Mouse (Mus musculus) stomach, embryonic 14.5 days (tissue): ENCODE results near the gene Hnf1b. TPM values are rescaled to one million over a fixed set of nuclear protein-coding genes. Genes with fewer than 3 reads are reported as not detected.

Experiments
- ATAC-seq: fragments of 200-750 bp; cut with Nextera tagmentation; 2 replicates; pipeline ENCODE4 v1.8.0; 2017; ENCODE audit warnings: low read depth, moderate TSS enrichment; ENCODE audit not compliant: insufficient number of reproducible peaks, insufficient read depth, low FRiP score
- H3K27ac ChIP-seq: fragments of 300-500 bp; sonication (generic); 2 replicates; pipeline ENCODE4 v1.5.1; 2014; ENCODE audit warnings: mild to moderate bottlenecking, low read length, moderate library complexity, mixed read lengths
- H3K27me3 ChIP-seq: fragments of 300-500 bp; sonication (generic); 2 replicates; pipeline ENCODE4 v1.6.1; 2014; ENCODE audit warnings: low read length, control low read depth, mixed read lengths; ENCODE audit not compliant: control insufficient read depth, insufficient read depth
- H3K36me3 ChIP-seq: fragments of 300-500 bp; sonication (generic); 2 replicates; pipeline ENCODE4 v1.6.1; 2014; ENCODE audit warnings: mild to moderate bottlenecking, control low read depth, low read length, moderate library complexity, mixed read lengths; ENCODE audit not compliant: control insufficient read depth, insufficient read depth
- H3K4me1 ChIP-seq: fragments of 300-500 bp; sonication (generic); 2 replicates; pipeline ENCODE4 v1.6.1; 2014; ENCODE audit warnings: low read length, control low read depth, mixed read lengths; ENCODE audit not compliant: control insufficient read depth, insufficient read depth
- H3K4me2 ChIP-seq: fragments of 300-500 bp; sonication (generic); replicated peaks from 2 replicates; pipeline ENCODE4 v1.6.1; 2014; ENCODE audit warnings: low read depth, low read length, control low read depth
- H3K4me3 ChIP-seq: fragments of 300-500 bp; sonication (generic); 2 replicates; pipeline ENCODE4 v1.5.1; 2014; ENCODE audit warnings: low read depth, low read length, control low read depth
- H3K9ac ChIP-seq: fragments of 300-500 bp; sonication (generic); replicated peaks from 2 replicates; pipeline ENCODE4 v1.6.1; 2014; ENCODE audit warnings: low read depth, mild to moderate bottlenecking, control low read depth, low read length, moderate library complexity, mixed read lengths
- H3K9me3 ChIP-seq: fragments of 300-500 bp; sonication (generic); 2 replicates; pipeline ENCODE4 v1.6.1; 2016; ENCODE audit warnings: low read depth, low read length, control low read depth; ENCODE audit not compliant: control insufficient read depth
- WGBS: fragments of 180-500 bp; shearing (Covaris S2); extraction: QIAGEN DNeasy Blood & Tissue Kit; methylation state at CpG from one replicate; pipeline ENCODE4 v1.1.7; 2014; 5-methylcytosine and 5-hydroxymethylcytosine counted together
- polyA plus RNA-seq: library from polyadenylated mRNA; unstranded; fragments of >200 nt; fragmentation: Nextera tagmentation; extraction: Ambion mirVana; gene quantifications from 2 replicates; pipeline ENCODE4 v1.2.1, GENCODE M21; 2014

The Hnf1b gene
- polyA plus RNA-seq, 1 experiment from 2014 or later, result 8.2 TPM

DNA sequence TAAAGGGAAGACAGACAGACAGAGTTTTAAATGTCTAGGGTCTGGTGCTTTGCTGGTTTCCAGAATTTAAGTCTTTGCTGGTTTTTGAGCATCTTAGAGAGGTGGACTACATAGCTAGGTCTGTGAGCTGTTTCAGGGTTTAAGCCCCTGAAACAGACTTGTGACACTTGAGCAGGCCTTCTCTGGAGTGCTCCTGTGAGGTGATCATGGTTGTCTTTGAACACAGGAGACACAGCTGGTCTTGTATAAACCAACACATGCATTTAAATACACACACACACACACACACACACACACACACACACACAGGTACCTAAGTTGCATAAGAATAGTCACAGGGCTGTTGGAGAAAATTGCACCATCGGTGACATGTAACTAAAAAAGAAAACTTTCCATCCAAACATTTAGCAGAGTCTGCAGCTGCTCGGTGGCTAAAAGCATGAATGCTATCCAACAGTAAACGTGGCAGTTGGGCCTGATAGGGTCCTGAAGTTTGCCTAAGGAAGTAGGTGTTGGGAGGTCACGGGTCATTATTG is 28.6 kb downstream of the Hnf1b start:
- Histone ChIP-seq H3K4me3 (no peak overlapping the region), H3K36me3 (no peaks in the 10 kb centered on the region), H3K4me2 (no peak overlapping the region), H3K4me1 (peaks cover 10% of the 10 kb centered on the region; the same call in 1 of the 2 replicates), H3K9me3 (no peaks in the 10 kb centered on the region), H3K27me3 (no peaks in the 10 kb centered on the region), H3K27ac (no peak overlapping the region), H3K9ac (no peak overlapping the region)
- 48% methylated on average over 4 of the region's 4 CpGs for WGBS
- ATAC-seq, result no peak

DNA sequence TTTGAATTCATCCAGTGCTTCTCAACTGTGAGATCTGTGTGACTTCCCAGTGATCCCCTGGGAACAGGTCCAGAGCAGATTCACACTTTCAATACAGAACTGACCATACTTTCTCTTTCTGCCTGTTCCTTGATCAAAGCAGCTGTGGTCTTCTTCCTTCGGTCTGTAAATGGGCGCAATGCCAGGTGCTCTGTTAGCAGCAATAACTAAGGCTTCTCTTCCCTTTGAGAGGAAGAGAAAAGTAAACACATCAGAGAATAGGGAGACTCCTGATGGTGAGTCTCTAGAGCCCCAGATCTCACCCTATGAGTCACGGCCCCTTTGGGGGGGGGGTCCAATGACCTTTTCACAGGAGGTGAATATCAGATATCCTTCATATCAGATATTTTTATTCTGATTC is 29.3 kb downstream of the Hnf1b start:
- Histone ChIP-seq H3K4me2 (no peak overlapping the region), H3K27me3 (no peaks in the 10 kb centered on the region), H3K4me3 (no peak overlapping the region), H3K9me3 (no peaks in the 10 kb centered on the region), H3K27ac (no peak overlapping the region), H3K9ac (no peak overlapping the region), H3K4me1 (peaks cover 13% of the 10 kb centered on the region; the same call in 1 of the 2 replicates), H3K36me3 (no peaks in the 10 kb centered on the region)
- WGBS, result 35% methylated on average over 3 of the region's 3 CpGs
- ATAC-seq, result no peak

DNA sequence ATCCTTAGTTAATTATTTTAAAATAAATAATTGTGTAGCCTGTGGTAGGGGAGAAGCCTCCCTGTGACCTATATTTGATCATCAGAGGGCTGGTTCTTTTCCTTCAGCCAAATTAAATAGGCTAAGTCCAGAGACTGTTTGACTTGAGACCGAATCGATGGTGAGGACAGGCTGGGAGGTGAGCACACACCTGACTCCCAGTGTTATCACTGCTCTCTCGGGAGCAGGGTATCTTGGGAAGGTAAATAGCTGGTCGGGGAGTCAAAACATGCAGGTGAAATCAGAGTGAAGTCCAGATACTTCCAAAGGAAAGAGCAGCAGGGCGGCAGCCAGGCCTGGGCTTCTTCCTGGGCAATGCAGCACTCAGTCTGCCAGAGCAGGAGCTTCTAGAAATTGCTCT is 31.6 kb downstream of the Hnf1b start:
- no peak overlapping the region for H3K9ac ChIP-seq
- no peaks in the 10 kb centered on the region for H3K36me3 ChIP-seq
- no peaks in the 10 kb centered on the region for H3K27me3 ChIP-seq
- H3K27ac ChIP-seq, result peak overlapping the region; percentile 21; the same call in 1 of the 2 replicates
- no peak; the same call in 1 of the 2 replicates for ATAC-seq
- H3K4me1 ChIP-seq, result peaks cover 13% of the 10 kb centered on the region; the same call in 1 of the 2 replicates
- 59% methylated on average over 5 of the region's 5 CpGs for WGBS
- H3K9me3 ChIP-seq, result no peaks in the 10 kb centered on the region
- H3K4me3 ChIP-seq, result no peak overlapping the region
- no peak overlapping the region for H3K4me2 ChIP-seq

DNA sequence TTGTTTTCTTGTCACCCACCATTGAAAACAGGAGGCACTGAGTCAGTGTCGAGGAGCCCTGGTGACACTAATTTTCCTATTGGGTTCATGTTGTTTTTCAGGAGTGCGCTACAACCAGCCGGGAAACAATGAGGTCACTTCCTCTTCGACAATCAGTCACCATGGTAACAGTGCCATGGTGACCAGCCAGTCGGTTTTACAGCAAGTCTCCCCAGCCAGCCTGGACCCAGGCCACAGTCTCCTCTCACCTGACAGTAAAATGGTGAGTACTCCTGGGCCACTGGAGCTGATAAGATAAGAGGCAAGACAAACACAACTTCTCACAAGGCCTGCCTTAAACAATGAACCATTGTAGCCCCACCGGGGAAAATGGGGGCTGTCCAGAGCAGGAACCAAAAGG is 32.7 kb downstream of the Hnf1b start:
- H3K36me3 ChIP-seq, result no peaks in the 10 kb centered on the region
- 40% methylated on average over 6 of the region's 6 CpGs for WGBS
- H3K9me3 ChIP-seq, result no peaks in the 10 kb centered on the region
- no peak overlapping the region; the same call in 1 of the 2 replicates for H3K27ac ChIP-seq
- H3K27me3 ChIP-seq, result no peaks in the 10 kb centered on the region
- no peak overlapping the region for H3K9ac ChIP-seq
- no peak overlapping the region for H3K4me3 ChIP-seq
- no peak overlapping the region for H3K4me2 ChIP-seq
- peaks cover 9% of the 10 kb centered on the region; the same call in 1 of the 2 replicates for H3K4me1 ChIP-seq
- ATAC-seq, result peak; percentile 83

DNA sequence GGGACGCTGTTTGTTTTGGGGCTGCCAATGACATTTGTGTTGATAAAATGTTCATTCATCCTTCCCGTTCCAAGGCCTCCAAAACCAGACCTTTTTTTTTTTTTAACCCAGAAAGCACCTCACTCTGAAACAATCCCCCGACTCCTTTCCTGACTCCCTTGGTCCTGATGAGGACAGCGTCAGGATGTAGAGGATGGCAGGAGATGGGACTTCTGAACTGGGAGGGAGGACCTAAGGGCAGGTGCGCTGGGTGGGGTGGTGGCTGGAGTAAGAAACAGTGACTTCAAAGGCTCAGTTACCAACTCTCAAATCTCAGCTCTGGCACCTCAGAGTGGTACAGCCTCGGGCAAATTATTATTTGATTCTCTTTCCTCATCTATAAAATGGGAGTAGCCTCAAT is 33.2 kb downstream of the Hnf1b start:
- WGBS, result 38% methylated on average over 6 of the region's 6 CpGs
- 0 out of 2 replicates have a peak overlapping the region, but pooled peaks have one; percentile 21 for H3K27ac ChIP-seq
- H3K4me2 ChIP-seq, result no peak overlapping the region
- no peaks in the 10 kb centered on the region for H3K27me3 ChIP-seq
- no peaks in the 10 kb centered on the region for H3K36me3 ChIP-seq
- ATAC-seq, result no peak
- peaks cover 3% of the 10 kb centered on the region; the same call in 1 of the 2 replicates for H3K4me1 ChIP-seq
- no peak overlapping the region for H3K4me3 ChIP-seq
- no peaks in the 10 kb centered on the region for H3K9me3 ChIP-seq
- no peak overlapping the region for H3K9ac ChIP-seq

DNA sequence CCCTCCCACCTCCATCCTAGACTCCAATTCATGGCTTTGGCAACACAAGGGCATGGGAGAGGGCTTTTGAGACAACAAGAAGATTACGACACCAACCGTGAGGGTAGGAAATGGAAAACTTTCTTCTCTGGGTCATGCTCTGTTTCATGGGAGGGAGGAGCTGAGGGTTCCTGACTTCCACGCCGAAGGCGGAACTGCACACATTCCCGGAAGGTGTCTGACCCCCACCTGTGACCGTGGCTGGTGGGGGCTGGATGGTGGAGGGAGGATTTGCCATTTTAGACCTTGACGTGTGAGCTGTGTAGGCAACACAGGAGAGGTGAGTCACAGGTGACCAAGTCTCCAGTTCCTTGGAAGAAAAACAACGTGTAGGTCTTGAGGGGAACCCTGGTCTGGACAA is 33.9 kb downstream of the Hnf1b start:
- no peak overlapping the region for H3K4me3 ChIP-seq
- H3K9ac ChIP-seq, result no peak overlapping the region
- H3K4me1 ChIP-seq, result 0 out of 2 replicates have a peak, but pooled peaks cover 3% of the 10 kb centered on the region
- no peaks in the 10 kb centered on the region for H3K36me3 ChIP-seq
- no peak for ATAC-seq
- no peak overlapping the region for H3K27ac ChIP-seq
- no peaks in the 10 kb centered on the region for H3K9me3 ChIP-seq
- no peaks in the 10 kb centered on the region for H3K27me3 ChIP-seq
- no peak overlapping the region for H3K4me2 ChIP-seq
- 76% methylated on average over 9 of the region's 9 CpGs for WGBS

DNA sequence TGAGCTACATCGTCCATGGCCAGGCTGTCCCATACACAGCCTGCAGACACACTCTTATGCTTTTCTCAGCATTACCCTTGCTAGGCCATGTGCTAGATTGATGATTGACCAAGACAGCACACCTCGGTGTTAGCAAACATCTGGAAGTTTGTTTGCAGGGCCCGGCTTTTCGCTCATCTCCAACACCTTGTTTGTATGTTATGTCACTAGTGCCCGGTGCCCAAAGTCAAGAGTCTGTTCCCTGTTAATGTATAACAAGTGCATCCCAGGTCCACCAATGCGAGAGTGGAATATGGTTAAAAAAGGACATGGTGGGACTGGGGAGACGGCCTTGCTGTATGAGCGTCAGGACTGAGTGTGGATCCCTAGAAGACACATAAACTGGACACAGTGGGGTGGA is 35.3 kb downstream of the Hnf1b start:
- Histone ChIP-seq H3K9ac (no peak overlapping the region), H3K4me2 (no peak overlapping the region), H3K4me3 (no peak overlapping the region), H3K27ac (no peak overlapping the region), H3K36me3 (no peaks in the 10 kb centered on the region), H3K9me3 (no peaks in the 10 kb centered on the region), H3K4me1 (0 out of 2 replicates have a peak, but pooled peaks cover 3% of the 10 kb centered on the region), H3K27me3 (no peaks in the 10 kb centered on the region)
- ATAC-seq, result no peak
- WGBS, result 72% methylated on average over 8 of the region's 8 CpGs

DNA sequence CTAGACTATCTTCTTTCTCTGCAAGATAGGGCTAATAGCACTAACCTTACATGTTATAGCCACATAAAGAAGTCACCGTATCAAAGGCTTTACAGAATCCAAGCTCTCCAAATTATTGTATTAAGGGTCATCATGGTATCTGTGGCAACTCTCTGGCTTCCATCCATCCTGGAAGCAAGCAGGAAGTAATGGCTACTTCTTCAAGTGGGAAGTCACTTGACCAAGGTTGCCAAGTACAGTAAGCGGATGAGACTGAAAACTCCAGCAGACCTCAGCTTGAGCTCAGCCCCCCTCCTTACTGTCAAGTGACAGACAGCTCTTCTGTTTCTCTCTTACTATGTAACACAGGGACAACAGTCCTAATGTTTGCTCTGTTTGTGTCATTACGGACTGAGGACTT is 36.9 kb downstream of the Hnf1b start:
- 79% methylated on average over 3 of the region's 3 CpGs for WGBS
- Histone ChIP-seq H3K4me1 (0 out of 2 replicates have a peak, but pooled peaks cover 3% of the 10 kb centered on the region), H3K4me3 (no peak overlapping the region), H3K9ac (no peak overlapping the region), H3K27ac (no peak overlapping the region), H3K36me3 (no peaks in the 10 kb centered on the region), H3K4me2 (no peak overlapping the region), H3K27me3 (no peaks in the 10 kb centered on the region), H3K9me3 (no peaks in the 10 kb centered on the region)
- ATAC-seq, result no peak

DNA sequence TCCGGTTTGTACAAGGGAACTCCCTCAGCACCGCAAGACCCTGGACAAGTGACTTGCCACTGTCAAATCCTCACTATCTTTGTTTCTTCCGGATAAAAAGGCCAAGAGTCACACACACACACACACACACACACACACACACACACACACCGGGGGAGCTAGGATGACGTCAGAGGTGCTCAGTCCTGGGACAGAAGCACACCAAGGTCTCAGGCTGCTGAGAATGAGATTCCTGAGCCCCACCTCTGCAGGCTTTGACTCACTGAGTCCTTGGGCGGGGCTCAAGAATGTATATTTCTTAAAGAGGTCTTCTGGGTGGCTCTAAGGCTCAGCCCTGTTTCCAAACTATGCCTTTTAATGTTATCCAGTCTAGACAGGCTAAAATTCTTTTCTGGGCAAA is 41.5 kb downstream of the Hnf1b start:
- ATAC-seq, result peak; percentile 85
- Histone ChIP-seq H3K4me2 (no peak overlapping the region), H3K4me3 (no peak overlapping the region), H3K27me3 (no peaks in the 10 kb centered on the region), H3K9ac (no peak overlapping the region), H3K36me3 (no peaks in the 10 kb centered on the region), H3K4me1 (no peaks in the 10 kb centered on the region), H3K9me3 (no peaks in the 10 kb centered on the region), H3K27ac (no peak overlapping the region)
- 28% methylated on average over 6 of the region's 6 CpGs for WGBS
